Comparison of ENCODE assay signal across 8 mouse cellular contexts in the genomic region with DNA sequence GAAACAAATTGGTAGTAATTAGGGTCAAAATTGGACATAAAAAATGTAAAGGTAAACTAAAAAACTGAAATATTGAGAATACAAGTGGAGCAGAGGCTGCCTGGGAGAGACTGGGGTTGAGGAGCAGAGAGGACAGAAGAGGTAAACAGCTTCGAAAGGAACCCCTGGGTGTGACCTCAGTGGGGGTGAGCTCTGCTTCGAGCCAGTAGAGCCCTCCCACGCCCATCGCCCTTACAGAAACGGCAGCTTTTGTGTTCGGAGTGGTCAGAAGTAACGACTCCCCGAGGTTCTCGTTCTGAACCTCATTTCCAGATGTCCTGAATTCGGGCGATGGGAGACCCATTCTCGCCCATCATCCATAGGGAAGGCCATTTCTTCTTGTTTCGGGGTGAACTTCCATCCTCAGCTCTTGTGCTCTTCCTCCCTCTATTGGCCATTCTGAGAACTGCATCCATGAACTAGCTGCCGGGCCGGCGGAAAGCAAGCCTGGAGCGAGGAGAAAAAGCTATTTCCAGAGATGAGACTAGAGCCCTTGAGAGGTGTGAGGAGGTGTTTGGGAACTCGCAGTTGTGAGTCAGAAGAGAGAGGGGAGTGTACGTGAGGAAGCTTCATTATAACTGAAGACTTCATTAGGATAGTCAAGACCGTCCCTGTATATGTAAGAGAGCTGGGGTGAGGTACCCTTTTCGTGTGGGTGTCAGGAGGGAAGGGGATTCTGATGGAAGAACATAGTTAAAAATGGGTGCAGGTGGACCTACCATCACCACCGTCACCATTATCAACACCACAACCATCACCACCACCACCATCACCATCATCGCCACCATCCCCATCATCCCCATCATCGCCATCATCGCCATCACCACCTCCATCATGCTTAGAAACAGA. TPM values are rescaled to one million over a fixed set of nuclear protein-coding genes. Genes with fewer than 3 reads are reported as not detected.
DNase-seq lines count a peak whose midpoint lies in the region; ATAC-seq and TF ChIP-seq lines count a peak whose summit lies in the region.

No protein-coding gene starts in this region.

- H3K4me3 ChIP-seq in hindbrain, embryonic 14.5 days (replicated peaks; ENCODE audit: low read length) = peak overlapping the region; percentile 37
- peak overlapping the region; percentile 24; the same call in 1 of the 2 replicates for H3K4me3 ChIP-seq in lung, postnatal 0 days (ENCODE audit: low read depth, low read length)

- no peak for TF ChIP-seq EP300 in lung, postnatal 0 days (IDR thresholded peaks at IDR 0.05)

- no peaks in the 10 kb centered on the region for H3K9me3 ChIP-seq in hindbrain, embryonic 14.5 days (ENCODE audit: control insufficient read depth, low read length)
- H3K9me3 ChIP-seq in lung, postnatal 0 days (ENCODE audit: low read length) = no peaks in the 10 kb centered on the region

- peak; percentile 76 for ATAC-seq in hindbrain, embryonic 14.5 days (ENCODE audit: low FRiP score)
- ATAC-seq in lung, postnatal 0 days = peak; percentile 47; the same call in 1 of the 2 replicates

- peak; percentile 29 for DNase-seq in WW6 (ENCODE audit: low read depth, low spot score)
- DNase-seq in cerebellum, postnatal 14 days = peak; percentile 89 to 90
- DNase-seq in frontal cortex, postnatal 10 days (ENCODE audit: low spot score in 2 of 2) = peak; percentile 59 to 78
- peak; percentile 94 for DNase-seq in hindbrain, embryonic 14.5 days (ENCODE audit: low spot score)
- DNase-seq in layer of hippocampus, postnatal 14 days (ENCODE audit: low spot score in 2 of 2) = peak; percentile 79 to 91
- peak; percentile 82 for DNase-seq in lung, postnatal 0 days (ENCODE audit: low spot score)
- peak; percentile 80 for DNase-seq in ovary, postnatal 14 days (ENCODE audit: low spot score)
- DNase-seq in thymus, postnatal 4 days = peak; percentile 62

- no peaks in the 10 kb centered on the region for H3K36me3 ChIP-seq in hindbrain, embryonic 14.5 days (replicated peaks; ENCODE audit: control insufficient read depth, insufficient read depth)
- H3K36me3 ChIP-seq in lung, postnatal 0 days (ENCODE audit: insufficient read depth, low read length) = no peaks in the 10 kb centered on the region

- H3K4me1 ChIP-seq in hindbrain, embryonic 14.5 days (replicated peaks; ENCODE audit: control insufficient read depth, insufficient read depth, low read length) = no peaks in the 10 kb centered on the region
- H3K4me1 ChIP-seq in lung, postnatal 0 days (ENCODE audit: insufficient read depth, low read depth, low read length) = peaks cover 3% of the 10 kb centered on the region; the same call in 1 of the 2 replicates

- H3K4me2 ChIP-seq in hindbrain, embryonic 14.5 days (replicated peaks) = peak overlapping the region; percentile 77
- H3K4me2 ChIP-seq in lung, postnatal 0 days (replicated peaks; ENCODE audit: low read depth, low read length) = peak overlapping the region; percentile 49

- no peak overlapping the region for H3K27ac ChIP-seq in hindbrain, embryonic 14.5 days
- no peak overlapping the region for H3K27ac ChIP-seq in lung, postnatal 0 days (ENCODE audit: low read length)

- peak; percentile 97 for TF ChIP-seq CTCF in lung, postnatal 0 days (IDR thresholded peaks at IDR 0.05)

- H3K9ac ChIP-seq in hindbrain, embryonic 14.5 days = peak overlapping the region; percentile 61
- H3K9ac ChIP-seq in lung, postnatal 0 days (replicated peaks; ENCODE audit: low read depth) = no peak overlapping the region

- H3K27me3 ChIP-seq in hindbrain, embryonic 14.5 days (ENCODE audit: control insufficient read depth, insufficient read depth, low read length) = no peaks in the 10 kb centered on the region
- no peaks in the 10 kb centered on the region for H3K27me3 ChIP-seq in lung, postnatal 0 days (replicated peaks; ENCODE audit: insufficient read depth, low read length)

- WGBS in hindbrain, embryonic 14.5 days = 25% methylated on average over 25 of the region's 25 CpGs
- WGBS in lung, postnatal 0 days = 23% methylated on average over 25 of the region's 25 CpGs

RNA-seq across cellular contexts. Expression of a gene that starts 28.0 kb away (rescaled TPM):
- polyA plus RNA-seq in hindbrain, embryonic 14.5 days (2014; fragmentation: Nextera tagmentation; extraction: Ambion mirVana) = 0.08 TPM in 1 of 2 replicates, not detected in the other
- total RNA-seq in layer of hippocampus, postnatal 14 days (2021) = under 1 TPM in 1 of 2 experiments, not detected in 1; 0.19 TPM
- not detected in 2 replicates for polyA plus RNA-seq in lung, postnatal 0 days (2015; fragmentation: Nextera tagmentation; extraction: Ambion mirVana)

RNA-seq across cellular contexts. Expression of a gene that starts 51.5 kb away (rescaled TPM):
- 1.9 and 2.0 TPM in 2 replicates for polyA plus RNA-seq in hindbrain, embryonic 14.5 days (2014; fragmentation: Nextera tagmentation; extraction: Ambion mirVana)
- total RNA-seq in layer of hippocampus, postnatal 14 days (2021) = under 1 TPM; 0.32 to 0.52 TPM
- polyA plus RNA-seq in lung, postnatal 0 days (2015; fragmentation: Nextera tagmentation; extraction: Ambion mirVana) = 6.8 and 8.6 TPM in 2 replicates

Comparison
In these comparisons a context has a peak if more than half of its experiments do, and no peak if none do; other contexts are left out.
1. DNase-seq: peak in every context shown above with its lines; median percentile 94 in hindbrain, embryonic 14.5 days; 90 in cerebellum, postnatal 14 days; 85 in layer of hippocampus, postnatal 14 days; 82 in lung, postnatal 0 days; 80 in ovary, postnatal 14 days; 68 in frontal cortex, postnatal 10 days; 62 in thymus, postnatal 4 days; 29 in WW6.